Mouse (Mus musculus) retina, postnatal 1 day (tissue): ENCODE results near the gene Mcm5.

Experiments
- DNase-seq: peaks from one replicate; pipeline ENCODE4 v3.0.0-alpha.2; 2012

Mcm5 gene

DNA sequence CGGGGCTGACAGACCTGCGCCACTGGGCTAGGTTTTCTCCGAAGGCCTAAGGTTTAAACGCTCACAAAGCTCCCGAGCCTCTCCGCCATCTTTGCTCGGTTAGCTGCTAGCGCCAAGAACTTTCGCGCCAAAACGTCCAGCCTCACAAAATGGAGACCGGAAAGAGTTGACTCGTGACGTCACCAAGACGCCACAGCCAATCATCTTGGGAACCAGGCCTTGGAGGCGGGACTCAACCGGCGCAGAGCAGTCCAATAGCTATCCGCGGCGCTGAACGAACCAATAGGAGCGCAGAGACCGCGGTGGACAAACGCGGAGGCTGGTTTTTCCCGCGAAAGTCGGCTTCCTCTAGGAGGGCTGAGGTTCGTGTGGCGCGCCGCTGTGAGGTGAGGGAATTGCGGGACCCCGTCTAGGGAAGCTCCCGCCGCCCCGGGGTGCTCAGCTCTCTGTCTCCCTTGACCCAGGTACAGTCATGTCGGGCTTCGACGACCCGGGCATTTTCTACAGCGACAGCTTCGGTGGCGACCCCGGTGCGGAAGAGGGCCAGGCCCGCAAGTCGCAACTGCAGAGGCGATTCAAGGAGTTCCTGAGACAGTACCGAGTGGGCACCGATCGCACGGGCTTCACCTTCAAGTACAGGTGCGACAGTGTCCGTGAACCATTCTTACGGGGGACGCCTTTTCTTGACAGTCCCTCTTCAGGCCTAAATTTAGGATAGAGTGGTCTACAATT lies at the start of gene Mcm5:
Gene Mcm5 (plus strand): TSS at position 334 of the 732 bp plus-strand sequence.
- peak; percentile 100 for DNase-seq

DNA sequence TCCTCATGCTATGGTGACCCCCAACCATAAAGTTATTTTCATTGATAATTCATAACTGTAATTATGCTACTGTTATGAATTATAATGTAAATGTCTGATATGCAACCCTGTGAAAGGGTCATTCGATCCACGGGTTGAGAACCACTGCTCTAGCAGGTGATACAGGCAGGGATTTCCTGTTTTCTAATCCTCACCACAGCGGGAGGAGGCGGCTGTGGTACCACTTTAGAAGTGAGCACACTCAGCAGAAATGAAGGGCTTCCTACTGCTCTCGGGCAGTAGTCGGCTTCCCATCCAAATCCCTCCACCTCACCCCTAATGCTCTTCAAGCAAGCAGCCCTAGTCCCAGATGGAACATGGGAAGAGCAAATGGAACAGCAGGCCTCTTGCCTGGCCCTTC lies 49.3 kb upstream of the Mcm5 start:
- no peak for DNase-seq

- DNase-seq, result no peak
These were observed 48.6 kb upstream of the Mcm5 start for GRCm38 (mm10) chr8:75060815-75061214.

DNA sequence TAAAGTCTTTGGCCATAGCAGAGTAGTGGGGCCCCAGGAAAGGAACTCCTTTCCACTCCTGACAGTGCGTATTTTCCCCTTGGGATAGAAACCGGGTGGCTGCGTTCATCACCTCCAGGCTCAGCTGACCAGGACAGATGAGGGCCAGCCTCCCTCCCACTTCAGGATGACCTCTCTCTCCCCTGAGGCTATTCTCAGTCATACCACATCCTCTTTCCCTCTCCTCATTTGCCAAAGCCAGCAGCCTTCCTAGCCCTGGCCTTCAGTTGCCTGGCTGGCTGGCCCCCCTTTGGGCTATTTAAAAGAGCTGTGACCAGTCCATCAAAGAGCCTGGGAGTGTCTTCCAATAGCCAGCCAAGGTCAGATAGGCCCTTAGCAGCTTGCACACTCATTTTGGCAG lies 46.1 kb upstream of the Mcm5 start:
- no peak for DNase-seq

- no peak for DNase-seq
These were observed 44.6 kb upstream of the Mcm5 start for GRCm38 (mm10) chr8:75064790-75065189.

- no peak for DNase-seq
These were observed 42.1 kb upstream of the Mcm5 start for GRCm38 (mm10) chr8:75067287-75067686.

- no peak for DNase-seq
These were observed 39.1 kb upstream of the Mcm5 start for GRCm38 (mm10) chr8:75070297-75070696.

GRCm38 (mm10) chr8:75071627-75072346 lies 37.6 kb upstream of the Mcm5 start:
- DNase-seq, result peak; percentile 85

GRCm38 (mm10) chr8:75074876-75075275 lies 34.5 kb upstream of the Mcm5 start:
- no peak for DNase-seq

DNA sequence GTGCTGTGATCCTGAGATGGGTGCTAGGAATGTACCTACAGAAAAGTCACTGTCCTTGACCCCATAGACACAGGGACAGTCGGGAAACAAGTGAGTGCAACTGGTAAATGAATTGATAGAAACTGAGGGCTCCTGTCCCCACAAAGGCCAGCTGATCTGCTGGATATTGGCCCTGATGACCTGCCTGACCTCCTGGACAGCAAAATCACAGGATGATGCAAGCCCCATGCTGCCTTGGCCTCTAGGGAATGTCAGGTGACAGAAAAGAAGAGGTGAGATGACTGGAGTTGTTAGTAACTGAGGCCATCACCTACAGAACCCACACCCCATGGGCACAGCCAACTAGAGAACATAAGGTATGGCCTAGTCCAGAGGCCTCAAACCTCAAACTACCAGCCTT lies 31.2 kb upstream of the Mcm5 start:
- no peak for DNase-seq

GRCm38 (mm10) chr8:75078851-75079250 lies 30.5 kb upstream of the Mcm5 start:
- DNase-seq, result no peak

DNA sequence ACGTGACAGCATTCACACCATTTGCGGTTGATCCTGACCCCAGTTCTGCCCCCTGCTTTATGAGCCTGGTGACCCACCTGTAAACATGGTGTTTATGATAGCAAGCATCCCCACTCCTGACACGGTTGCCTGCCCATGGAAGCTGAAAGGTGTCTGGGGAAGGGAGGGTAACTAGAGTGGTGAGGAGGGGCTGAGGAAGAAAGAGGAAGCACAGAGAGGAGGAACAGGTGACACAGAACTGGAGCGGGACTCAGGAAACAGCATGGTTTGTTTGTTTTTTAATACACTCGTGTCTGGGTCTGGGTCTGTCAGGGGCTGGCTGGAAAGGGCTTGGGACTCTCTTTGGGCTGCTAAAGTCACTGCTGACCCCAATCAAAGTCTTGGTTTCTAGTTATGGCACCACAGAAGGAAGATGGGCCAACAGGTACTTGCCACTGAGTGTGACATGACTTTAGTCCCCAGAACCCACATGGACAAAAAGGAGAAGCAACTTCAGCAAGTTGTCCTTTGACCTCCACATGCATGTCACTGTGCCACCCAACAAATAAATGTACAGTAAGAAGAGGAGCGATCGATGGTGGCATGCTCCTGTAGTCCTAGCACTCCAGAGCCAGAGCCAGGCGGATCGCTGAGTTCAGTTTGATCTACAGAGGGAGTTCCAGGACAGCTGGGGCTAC lies 27.9 kb upstream of the Mcm5 start:
- no peak for DNase-seq

GRCm38 (mm10) chr8:75082181-75082805 lies 27.1 kb upstream of the Mcm5 start:
- no peak for DNase-seq

GRCm38 (mm10) chr8:75083846-75084245 lies 25.5 kb upstream of the Mcm5 start:
- peak; percentile 95 for DNase-seq

DNA sequence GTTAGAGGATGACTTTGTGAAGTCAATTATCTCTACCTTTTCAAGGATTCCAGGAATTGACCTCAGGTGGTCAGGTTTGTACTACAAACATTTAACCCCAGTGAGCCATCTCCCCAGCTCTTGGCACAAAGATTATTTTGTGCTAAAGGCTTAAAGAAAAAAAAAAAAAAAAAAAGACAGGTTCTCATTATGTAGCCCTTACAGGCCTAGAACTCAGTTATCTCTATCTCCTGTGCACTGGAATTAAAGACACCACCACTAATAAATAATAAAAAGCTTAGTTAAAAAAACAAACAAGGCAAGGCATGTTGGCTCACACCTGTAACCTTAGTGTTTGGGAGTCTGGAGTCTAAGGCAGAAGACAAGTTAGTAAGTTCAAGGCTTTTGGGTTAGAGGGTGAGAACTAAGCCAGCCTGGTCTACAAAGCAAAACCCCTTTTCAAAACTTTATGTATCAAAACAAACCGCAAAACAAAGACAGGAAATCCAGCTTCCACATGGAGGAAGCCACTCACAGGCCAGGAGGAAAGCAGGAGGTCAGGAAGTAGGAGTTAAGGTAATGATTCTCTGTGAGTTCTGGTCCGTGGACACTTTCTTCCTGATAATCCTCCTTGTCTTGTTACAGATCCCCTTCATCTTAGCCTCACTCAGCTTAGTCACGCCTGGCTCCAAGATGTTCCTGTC lies 24.8 kb upstream of the Mcm5 start:
- no peak for DNase-seq

DNA sequence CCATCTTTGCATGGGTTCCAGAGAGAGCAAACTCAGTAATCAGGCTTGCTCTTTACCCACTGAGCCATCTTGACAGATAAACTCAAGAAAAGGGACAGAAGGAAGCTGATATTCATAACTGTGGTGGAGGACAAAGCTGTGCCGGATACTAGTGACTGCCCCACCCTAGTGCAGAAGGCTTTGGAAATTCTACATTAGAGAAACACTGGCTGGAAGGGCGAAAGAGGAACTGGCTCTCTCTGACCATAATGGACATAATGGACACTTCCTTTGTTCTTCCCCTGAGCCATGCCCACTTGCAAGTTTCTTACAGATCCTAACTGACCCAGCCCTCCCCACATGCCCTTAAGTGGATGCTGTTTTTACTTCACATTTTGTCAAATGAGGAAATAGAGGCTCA lies 23.4 kb upstream of the Mcm5 start:
- no peak for DNase-seq

- DNase-seq, result no peak
These were observed 22.2 kb upstream of the Mcm5 start for GRCm38 (mm10) chr8:75087127-75087526.

GRCm38 (mm10) chr8:75088989-75089881 lies 20.1 kb upstream of the Mcm5 start:
- DNase-seq, result peak; percentile 94

GRCm38 (mm10) chr8:75090781-75091365 lies 18.5 kb upstream of the Mcm5 start:
- no peak for DNase-seq

DNA sequence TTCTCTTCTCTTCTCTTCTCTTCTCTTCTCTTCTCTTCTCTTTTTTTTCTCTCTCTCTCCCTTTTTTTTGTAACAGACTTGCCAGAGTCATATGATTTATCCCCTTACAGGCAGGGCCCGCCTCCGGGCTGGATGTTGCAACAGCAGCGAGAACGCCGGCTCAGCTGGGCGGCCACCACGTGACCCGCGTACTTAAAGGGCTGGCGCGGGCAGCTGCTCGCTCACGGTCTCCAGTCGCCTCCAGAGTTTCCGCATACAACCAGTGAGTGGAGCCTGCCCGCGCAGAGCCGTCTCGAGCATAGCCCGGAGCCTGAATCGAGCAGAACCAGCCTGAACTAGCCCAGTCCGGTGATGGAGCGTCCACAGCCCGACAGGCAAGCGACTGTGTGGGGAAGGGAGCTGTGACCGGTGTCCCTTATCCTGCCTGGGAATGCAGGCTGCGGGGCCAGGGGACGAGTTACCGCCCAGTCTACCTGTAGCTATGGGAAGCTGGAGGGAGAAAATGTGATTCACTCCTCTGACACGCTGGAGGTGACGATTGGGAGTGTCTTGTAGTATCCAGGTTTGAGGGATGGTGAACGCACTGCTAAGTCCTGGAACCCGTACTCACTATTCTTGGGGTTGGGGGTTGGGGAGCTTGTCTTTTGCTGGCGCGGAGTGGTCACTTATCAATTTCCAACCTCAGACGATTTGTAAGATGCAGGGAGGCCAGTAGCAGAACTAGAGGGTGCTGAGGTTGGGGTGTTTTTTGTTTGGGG lies 15.8 kb upstream of the Mcm5 start, which contains the start of gene Hmox1:
Gene Hmox1 (plus strand): TSS at position 223 of the 758 bp plus-strand sequence.
- peak; percentile 90 for DNase-seq
